ENCODE assay signal across 8 mouse cellular contexts in the genomic region with DNA sequence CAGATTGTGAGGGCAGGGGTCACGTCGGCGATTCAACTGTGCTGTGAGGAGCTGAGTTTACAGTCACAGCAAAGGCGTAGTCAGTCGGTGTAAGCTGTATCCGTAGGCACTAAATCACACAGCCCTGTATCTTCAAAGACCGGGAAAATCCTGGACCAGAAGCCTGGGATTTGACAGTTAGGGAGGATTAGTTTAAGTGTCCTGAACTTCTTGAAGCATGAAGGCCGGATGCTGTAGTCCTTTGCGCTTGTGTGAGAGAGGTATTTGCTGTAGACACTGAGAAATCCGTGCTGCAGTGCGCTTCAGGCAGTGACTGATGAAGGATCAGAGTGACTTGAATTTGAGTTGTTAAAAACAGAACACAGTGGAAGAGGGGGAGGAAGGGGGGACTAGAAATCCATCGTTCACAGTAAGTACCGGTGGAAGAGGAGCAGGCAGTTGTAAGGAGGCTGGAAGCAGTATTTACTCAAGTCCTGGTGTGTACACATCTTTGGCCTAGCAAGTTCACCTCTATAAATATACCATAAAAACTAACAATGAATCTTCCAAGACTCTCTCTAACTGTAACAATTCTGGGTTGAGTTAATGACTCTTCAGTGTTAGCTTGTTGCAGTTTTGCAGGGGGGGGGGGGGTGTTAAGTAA.
DNase-seq lines count a peak whose midpoint lies in the region; ATAC-seq lines count a peak whose summit lies in the region.

No protein-coding gene starts in this region.

- no peak overlapping the region for H3K27ac ChIP-seq in hindbrain, embryonic 15.5 days (replicated peaks)
- no peak overlapping the region for H3K27ac ChIP-seq in hindbrain, embryonic 10.5 days
- H3K27ac ChIP-seq in neural tube, embryonic 15.5 days (replicated peaks), result no peak overlapping the region

- H3K4me2 ChIP-seq in hindbrain, embryonic 15.5 days, result no peak overlapping the region
- H3K4me2 ChIP-seq in neural tube, embryonic 15.5 days, result no peak overlapping the region

- no peaks in the 10 kb centered on the region for H3K9me3 ChIP-seq in hindbrain, embryonic 15.5 days
- no peaks in the 10 kb centered on the region for H3K9me3 ChIP-seq in hindbrain, embryonic 10.5 days
- H3K9me3 ChIP-seq in neural tube, embryonic 15.5 days (replicated peaks), result no peaks in the 10 kb centered on the region

- H3K4me3 ChIP-seq in hindbrain, embryonic 15.5 days, result no peak overlapping the region
- H3K4me3 ChIP-seq in hindbrain, embryonic 10.5 days, result no peak overlapping the region
- no peak overlapping the region for H3K4me3 ChIP-seq in neural tube, embryonic 15.5 days (replicated peaks)

- no peak overlapping the region for H3K9ac ChIP-seq in hindbrain, embryonic 15.5 days
- no peak overlapping the region for H3K9ac ChIP-seq in neural tube, embryonic 15.5 days (replicated peaks)

- 51% methylated on average over 13 of the region's 13 CpGs for WGBS in hindbrain, embryonic 15.5 days
- 54% methylated on average over 13 of the region's 13 CpGs for WGBS in hindbrain, embryonic 10.5 days
- WGBS in neural tube, embryonic 15.5 days, result 36% methylated on average over 13 of the region's 13 CpGs

- H3K36me3 ChIP-seq in hindbrain, embryonic 15.5 days, result no peaks in the 10 kb centered on the region
- no peaks in the 10 kb centered on the region for H3K36me3 ChIP-seq in hindbrain, embryonic 10.5 days
- H3K36me3 ChIP-seq in neural tube, embryonic 15.5 days, result no peaks in the 10 kb centered on the region

- 0 out of 2 replicates have a peak, but pooled peaks have one; percentile 30 for ATAC-seq in hindbrain, embryonic 15.5 days (ENCODE audit: low FRiP score, low read depth)
- ATAC-seq in neural tube, embryonic 15.5 days (ENCODE audit: low FRiP score), result no peak

- DNase-seq in hindbrain, embryonic 10.5 days (ENCODE audit: low spot score), result no peak
- DNase-seq in neural tube, embryonic 10.5 days (ENCODE audit: extremely low spot score, low spot score), result peak; percentile 23
- peak; percentile 44 for DNase-seq in mesoderm, embryonic 11.5 days (ENCODE audit: low read depth, low spot score)
- no peak for DNase-seq in adrenal gland, adult 18-20 months (ENCODE audit: low spot score in 2 of 2)
- DNase-seq in spleen, postnatal 4 days (ENCODE audit: low spot score in 2 of 2), result no peak
- no peak for DNase-seq in gastrocnemius, postnatal 10 days

- H3K4me1 ChIP-seq in hindbrain, embryonic 15.5 days (replicated peaks), result 0 out of 2 replicates have a peak, but pooled peaks cover 5% of the 10 kb centered on the region
- peaks cover 16% of the 10 kb centered on the region for H3K4me1 ChIP-seq in hindbrain, embryonic 10.5 days (replicated peaks)
- H3K4me1 ChIP-seq in neural tube, embryonic 15.5 days, result peaks cover 9% of the 10 kb centered on the region; the same call in 1 of the 2 replicates

- no peaks in the 10 kb centered on the region for H3K27me3 ChIP-seq in hindbrain, embryonic 15.5 days
- no peaks in the 10 kb centered on the region for H3K27me3 ChIP-seq in hindbrain, embryonic 10.5 days (ENCODE audit: insufficient read depth, poor library complexity, severe bottlenecking)
- no peaks in the 10 kb centered on the region for H3K27me3 ChIP-seq in neural tube, embryonic 15.5 days (replicated peaks)

Comparison
In these comparisons a context has a peak if more than half of its experiments do, and no peak if none do; other contexts are left out.
1. DNase-seq: peak in neural tube, embryonic 10.5 days (single experiment) and mesoderm, embryonic 11.5 days (single experiment); none in hindbrain, embryonic 10.5 days (single experiment), adrenal gland, adult 18-20 months (0 of 2), spleen, postnatal 4 days (0 of 2) and gastrocnemius, postnatal 10 days (single experiment).